Mouse (Mus musculus): Measurements from ENCODE around the gene Chga. TPM values are rescaled to one million over a fixed set of nuclear protein-coding genes. Genes with fewer than 3 reads are reported as not detected.

The Chga gene
- 0.24 TPM for polyA plus RNA-seq (2014; fragmentation: Illumina TruSeq; extraction: RNeasy Lipid Tissue Mini Kit (QIAGEN cat#74804); ENCODE audit: low read depth, low replicate concordance)

DNA sequence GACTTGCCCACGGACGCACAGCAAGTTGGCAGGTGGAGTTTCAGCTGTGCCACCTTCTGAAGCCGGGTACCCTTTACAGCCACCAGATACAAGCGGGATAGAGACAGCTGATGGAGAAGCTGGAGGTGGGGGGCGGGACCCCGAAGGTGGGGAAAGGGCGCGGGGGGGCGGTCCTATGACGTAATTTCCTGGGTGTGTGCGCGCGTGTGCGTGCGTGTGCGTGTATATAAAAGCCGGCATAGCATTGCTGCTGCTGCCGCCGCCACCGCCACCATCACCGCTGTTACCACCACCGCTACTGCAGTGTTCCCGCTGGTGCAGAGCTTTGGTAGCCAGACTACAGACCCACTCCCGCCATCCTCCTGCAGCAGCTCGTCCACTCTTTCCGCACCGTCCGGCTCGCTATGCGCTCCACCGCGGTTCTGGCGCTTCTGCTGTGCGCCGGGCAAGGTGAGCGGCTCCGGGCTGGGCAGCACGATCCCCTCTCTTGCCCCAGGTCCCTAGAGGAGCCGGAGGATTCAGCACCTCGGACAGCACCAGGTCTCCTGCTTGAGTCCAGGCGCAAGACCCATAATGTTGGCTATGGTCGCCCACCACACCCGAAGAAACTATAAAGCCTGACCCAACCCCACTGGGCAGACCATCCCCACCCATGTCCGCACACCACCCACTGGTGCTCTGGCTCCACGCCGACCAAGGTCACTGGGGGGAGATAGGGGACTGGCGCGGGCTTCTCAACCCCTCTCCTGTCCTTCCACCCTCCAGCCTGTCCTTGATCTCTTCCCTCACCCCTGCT is at the start of gene Chga:
Gene Chga, plus strand, starts transcription at position 249 of the 796 bp plus-strand sequence.

Other genes starting within 250 kb of the Chga start
- 81.9 TPM for gene Lgmn, start 115.2 kb upstream of the Chga start, polyA plus RNA-seq (2014; fragmentation: Illumina TruSeq; extraction: RNeasy Lipid Tissue Mini Kit (QIAGEN cat#74804); ENCODE audit: low read depth, low replicate concordance)
- 27.9 TPM for gene Golga5, start 85.8 kb upstream of the Chga start, polyA plus RNA-seq (2014; fragmentation: Illumina TruSeq; extraction: RNeasy Lipid Tissue Mini Kit (QIAGEN cat#74804); ENCODE audit: low read depth, low replicate concordance)
- 9.9 TPM for gene Itpk1, start 150.0 kb downstream of the Chga start, polyA plus RNA-seq (2014; fragmentation: Illumina TruSeq; extraction: RNeasy Lipid Tissue Mini Kit (QIAGEN cat#74804); ENCODE audit: low read depth, low replicate concordance)
- 6.7 TPM for gene Moap1, start 188.7 kb downstream of the Chga start, polyA plus RNA-seq (2014; fragmentation: Illumina TruSeq; extraction: RNeasy Lipid Tissue Mini Kit (QIAGEN cat#74804); ENCODE audit: low read depth, low replicate concordance)
- 4.1 TPM for gene Tmem251, start 188.8 kb downstream of the Chga start, polyA plus RNA-seq (2014; fragmentation: Illumina TruSeq; extraction: RNeasy Lipid Tissue Mini Kit (QIAGEN cat#74804); ENCODE audit: low read depth, low replicate concordance)
- not detected for gene Gm28051, start 202.8 kb downstream of the Chga start, polyA plus RNA-seq (2014; fragmentation: Illumina TruSeq; extraction: RNeasy Lipid Tissue Mini Kit (QIAGEN cat#74804); ENCODE audit: low read depth, low replicate concordance)
- gene Gon7, start 202.8 kb downstream of the Chga start, polyA plus RNA-seq (2014; fragmentation: Illumina TruSeq; extraction: RNeasy Lipid Tissue Mini Kit (QIAGEN cat#74804); ENCODE audit: low read depth, low replicate concordance) = 7.7 TPM
- gene Ubr7, start 203.0 kb downstream of the Chga start, polyA plus RNA-seq (2014; fragmentation: Illumina TruSeq; extraction: RNeasy Lipid Tissue Mini Kit (QIAGEN cat#74804); ENCODE audit: low read depth, low replicate concordance) = 25.7 TPM
- 5.3 TPM for gene Gm20604, start 203.7 kb downstream of the Chga start, polyA plus RNA-seq (2014; fragmentation: Illumina TruSeq; extraction: RNeasy Lipid Tissue Mini Kit (QIAGEN cat#74804); ENCODE audit: low read depth, low replicate concordance)

All from heart, adult 10 weeks (tissue).